Mouse (Mus musculus) heart, postnatal 0 days (tissue): Measurements from ENCODE around the gene Cks1b. TPM values are rescaled to one million over a fixed set of nuclear protein-coding genes. Genes with fewer than 3 reads are reported as not detected.
A peak's percentile ranks its signal among the peaks of the same experiment; 100 is the strongest.

Experiments
- ATAC-seq: fragments of 200-750 bp; cut with Nextera tagmentation; 2 replicates; pipeline ENCODE4 v1.8.0; 2017; ENCODE audit warnings: low read depth, moderate number of reproducible peaks, moderate library complexity; ENCODE audit not compliant: insufficient read depth
- DNase-seq: peaks from one replicate; pipeline ENCODE4 v3.0.0-alpha.2; 2016; ENCODE audit warnings: low spot score
- H3K27ac ChIP-seq: fragments of 300-500 bp; sonication (generic); 2 replicates; pipeline ENCODE4 v1.5.1; 2014; ENCODE audit warnings: low read depth, mild to moderate bottlenecking
- H3K27me3 ChIP-seq: fragments of 300-500 bp; sonication (generic); 2 replicates; pipeline ENCODE4 v1.6.1; 2014; ENCODE audit warnings: low read length, mixed read lengths; ENCODE audit not compliant: control insufficient read depth, insufficient read depth
- H3K36me3 ChIP-seq: fragments of 300-500 bp; sonication (generic); replicated peaks from 2 replicates; pipeline ENCODE4 v1.6.1; 2014; ENCODE audit warnings: low read length, mixed read lengths; ENCODE audit not compliant: control insufficient read depth, insufficient read depth
- H3K4me1 ChIP-seq: fragments of 300-500 bp; sonication (generic); 2 replicates; pipeline ENCODE4 v1.6.1; 2014; ENCODE audit warnings: antibody characterized with exemption; ENCODE audit not compliant: control insufficient read depth, insufficient read depth
- H3K4me2 ChIP-seq: fragments of 300-500 bp; sonication (generic); 2 replicates; pipeline ENCODE4 v1.6.1; 2014; ENCODE audit warnings: low read depth, mild to moderate bottlenecking, low read length, moderate library complexity
- H3K4me3 ChIP-seq: fragments of 300-500 bp; sonication (generic); 2 replicates; pipeline ENCODE4 v1.5.1; 2014; ENCODE audit warnings: low read depth, low read length
- H3K9ac ChIP-seq: fragments of 300-500 bp; sonication (generic); replicated peaks from 2 replicates; pipeline ENCODE4 v1.6.1; 2014; ENCODE audit warnings: low read depth, low read length, mixed read lengths
- H3K9me3 ChIP-seq: fragments of 300-500 bp; sonication (generic); replicated peaks from 2 replicates; pipeline ENCODE4 v1.6.1; 2016; ENCODE audit warnings: low read length; ENCODE audit not compliant: control insufficient read depth
- CTCF ChIP-seq: IDR thresholded peaks from 2 replicates; pipeline ENCODE4 v1.5.1; 2016; ENCODE audit warnings: antibody characterized with exemption, control low read depth, low read depth
- EP300 ChIP-seq: IDR thresholded peaks from 2 replicates; pipeline ENCODE4 v1.6.1; 2016; ENCODE audit warnings: antibody characterized with exemption, low read depth
- WGBS: fragments of 180-500 bp; shearing (Covaris S2); extraction: QIAGEN DNeasy Blood & Tissue Kit; methylation state at CpG from one replicate; pipeline ENCODE4 v1.1.7; 2014; 5-methylcytosine and 5-hydroxymethylcytosine counted together
- polyA plus RNA-seq: library from polyadenylated mRNA; unstranded; fragments of >200 nt; fragmentation: Nextera tagmentation; extraction: Ambion mirVana; gene quantifications from 2 replicates; pipeline ENCODE4 v1.2.1, GENCODE M21; 2015
- total RNA-seq: library from RNA; depleted of rRNA; stranded (reverse); fragments of >200 nt; gene quantifications from 2 replicates; pipeline ENCODE4 v1.2.3, GENCODE M21; 2014; ENCODE audit warnings: low replicate concordance

Gene Cks1b
- total and polyA plus RNA-seq, 2 experiments from 2014 or later = 83.7 to 127 TPM

DNA sequence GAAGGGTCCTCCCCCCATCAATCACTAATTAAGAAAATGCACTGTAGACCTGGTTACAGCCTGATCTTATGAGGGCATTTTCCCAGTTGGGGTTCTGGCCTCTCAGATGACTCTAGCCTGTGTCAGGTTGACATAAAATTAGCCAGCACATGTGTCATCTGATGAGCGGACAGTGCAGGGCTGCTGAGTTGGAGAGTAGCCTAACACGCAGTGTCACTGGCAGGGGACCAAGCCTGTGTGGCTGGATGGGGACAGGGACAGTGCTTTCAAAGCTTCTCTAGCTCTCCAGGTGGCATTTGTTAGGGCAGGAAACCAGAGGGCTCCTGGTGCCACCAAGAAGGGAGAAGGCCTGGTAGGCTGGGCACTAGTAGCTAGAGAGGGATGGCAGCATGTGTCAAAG lies 22.5 kb upstream of the Cks1b start:
- Histone ChIP-seq H3K27ac (no peak overlapping the region), H3K27me3 (no peaks in the 10 kb centered on the region), H3K9me3 (no peaks in the 10 kb centered on the region), H3K4me3 (no peak overlapping the region), H3K4me2 (no peak overlapping the region), H3K4me1 (peaks cover 23% of the 10 kb centered on the region; the same call in 1 of the 2 replicates), H3K9ac (no peak overlapping the region), H3K36me3 (peaks cover 37% of the 10 kb centered on the region)
- DNase-seq (no peak), ATAC-seq (no peak)
- 74% methylated on average over 2 of the region's 2 CpGs for WGBS
- TF ChIP-seq CTCF (no peak), EP300 (no peak)

GRCm38 (mm10) chr3:89437269-89437668 lies 19.1 kb upstream of the Cks1b start:
- DNase-seq = peak; percentile 57
- peak overlapping the region; percentile 86 for H3K27ac ChIP-seq
- WGBS = 27% methylated on average over 5 of the region's 5 CpGs
- peaks cover 36% of the 10 kb centered on the region for H3K36me3 ChIP-seq
- peak overlapping the region; percentile 63 for H3K4me3 ChIP-seq
- no peak for TF ChIP-seq EP300
- no peak for TF ChIP-seq CTCF
- H3K9me3 ChIP-seq = no peaks in the 10 kb centered on the region
- peaks cover 23% of the 10 kb centered on the region; the same call in 1 of the 2 replicates for H3K4me1 ChIP-seq
- no peaks in the 10 kb centered on the region for H3K27me3 ChIP-seq
- peak; percentile 32; the same call in 1 of the 2 replicates for ATAC-seq
- H3K9ac ChIP-seq = peak overlapping the region; percentile 68
- H3K4me2 ChIP-seq = peak overlapping the region; percentile 82

DNA sequence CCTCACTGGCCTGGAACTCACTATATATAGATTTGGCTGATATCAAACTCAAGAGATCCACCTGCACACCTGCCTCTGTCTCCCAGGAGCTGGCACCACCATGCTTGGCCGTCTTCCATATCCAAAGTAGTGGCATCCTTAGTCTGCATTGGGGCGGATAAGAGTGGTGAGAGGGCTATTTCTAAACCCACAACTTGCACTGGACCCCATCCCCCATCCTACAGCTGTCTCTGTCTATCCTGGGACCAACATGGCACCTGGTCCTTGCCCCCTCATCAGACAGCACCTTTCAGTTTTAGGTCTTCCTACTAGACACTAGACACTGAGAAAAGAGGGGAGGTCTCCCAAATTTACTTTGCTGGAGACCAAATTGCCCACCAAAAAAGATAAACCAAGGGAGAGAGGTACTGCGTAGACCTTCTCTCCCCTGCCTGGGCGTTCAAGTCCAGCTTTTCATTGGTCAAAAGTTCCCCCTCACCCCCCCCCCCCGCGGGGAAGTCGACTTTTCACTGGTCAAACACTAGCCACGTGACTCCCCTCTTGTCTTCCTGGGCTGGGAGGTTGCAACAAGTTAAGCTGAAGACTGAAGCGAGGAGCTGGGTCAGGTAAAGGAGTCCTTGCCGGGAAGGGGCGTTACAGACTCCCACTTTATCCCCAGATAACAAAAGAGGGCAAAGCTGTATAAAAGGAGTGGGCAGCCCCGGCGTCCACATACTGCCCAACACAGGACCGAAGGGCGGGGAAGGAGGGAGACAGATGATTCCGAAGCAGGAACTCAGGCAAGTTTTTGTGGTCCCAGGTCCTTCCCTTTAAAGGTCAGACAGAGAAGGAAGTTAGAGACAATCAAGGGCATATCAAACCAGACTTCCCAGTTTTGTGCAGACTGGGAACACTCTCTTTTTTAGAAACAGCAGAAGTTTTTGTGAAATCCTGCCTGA lies 18.3 kb upstream of the Cks1b start, which contains the start of gene Pbxip1:
Gene Pbxip1 (plus strand): TSS at position 531 of the 938 bp plus-strand sequence.
- WGBS = 3% methylated on average over 16 of the region's 16 CpGs
- peaks cover 35% of the 10 kb centered on the region for H3K36me3 ChIP-seq

GRCm38 (mm10) chr3:89435041-89435440 lies 16.9 kb upstream of the Cks1b start:
- Histone ChIP-seq H3K4me1 (peaks cover 23% of the 10 kb centered on the region; the same call in 1 of the 2 replicates), H3K9ac (no peak overlapping the region), H3K4me3 (no peak overlapping the region), H3K4me2 (no peak overlapping the region), H3K27ac (no peak overlapping the region), H3K9me3 (no peaks in the 10 kb centered on the region), H3K27me3 (no peaks in the 10 kb centered on the region), H3K36me3 (peaks cover 27% of the 10 kb centered on the region)
- no peak for TF ChIP-seq CTCF
- no peak for TF ChIP-seq EP300
- DNase-seq (no peak), ATAC-seq (no peak)
- WGBS = 80% methylated on average over 7 of the region's 7 CpGs

More for the DNA sequence above, 18.3 kb upstream of the Cks1b start, which contains the start of gene Pbxip1:
- Histone ChIP-seq H3K4me1 (peaks cover 23% of the 10 kb centered on the region; the same call in 1 of the 2 replicates), H3K27me3 (no peaks in the 10 kb centered on the region), H3K9me3 (no peaks in the 10 kb centered on the region), H3K4me2 (peak within 1 kb of the TSS; percentile 82), H3K4me3 (peak within 1 kb of the TSS; percentile 63), H3K27ac (peak within 1 kb of the TSS; percentile 86), H3K9ac (peak within 1 kb of the TSS; percentile 68)
- ATAC-seq = peak; percentile 88
- DNase-seq = peak; percentile 93
- TF ChIP-seq CTCF = no peak
- no peak for TF ChIP-seq EP300

- ATAC-seq (no peak), DNase-seq (no peak)
- no peak for TF ChIP-seq EP300
- no peak for TF ChIP-seq CTCF
- Histone ChIP-seq H3K36me3 (peaks cover 26% of the 10 kb centered on the region), H3K4me2 (no peak overlapping the region), H3K27me3 (no peaks in the 10 kb centered on the region), H3K4me3 (no peak overlapping the region), H3K9ac (no peak overlapping the region), H3K27ac (no peak overlapping the region), H3K4me1 (peaks cover 23% of the 10 kb centered on the region; the same call in 1 of the 2 replicates), H3K9me3 (no peaks in the 10 kb centered on the region)
- WGBS = 69% methylated on average over 11 of the region's 11 CpGs
Observed at GRCm38 (mm10) chr3:89434532-89434931, 16.3 kb upstream of the Cks1b start.
